27 mouse cellular contexts compared by ENCODE assay signal in the genomic region with DNA sequence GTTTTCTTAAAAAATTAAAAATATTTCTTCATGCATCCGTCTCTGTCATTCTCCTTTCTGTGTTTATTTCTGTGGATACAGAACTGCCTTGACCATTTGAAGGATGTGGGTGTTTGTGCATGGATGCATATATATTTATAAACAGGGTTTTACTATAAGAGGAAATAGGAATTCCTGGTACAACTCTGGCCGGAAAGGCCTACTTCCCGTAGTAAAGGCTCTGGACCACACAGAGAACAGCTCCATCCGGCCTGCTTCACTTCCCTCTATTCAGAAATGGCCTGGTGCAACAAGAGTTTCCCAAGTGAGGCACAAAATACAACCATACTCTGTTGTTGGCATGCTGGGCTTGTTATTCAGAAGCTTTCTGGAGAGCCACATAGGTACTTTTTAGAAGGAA.
A peak's percentile ranks its signal among the peaks of the same experiment; 100 is the strongest.
DNase-seq lines count a peak whose midpoint lies in the region; ATAC-seq and TF ChIP-seq lines count a peak whose summit lies in the region.
"Had no signal": no experiment of that assay in that cellular context is flagged by ENCODE, and none has a peak within 500 bp of the region (broad histone marks: within the 10 kb centered on the region; RNA-seq: fewer than 3 reads in every experiment).

No protein-coding gene starts in this region.

- H3K4me1 ChIP-seq in heart, adult 2 months (ENCODE audit: control insufficient read depth, insufficient read depth, low read length), result no peaks in the 10 kb centered on the region
- H3K4me1 ChIP-seq in lung, embryonic 14.5 days (ENCODE audit: insufficient read depth), result no peaks in the 10 kb centered on the region
- H3K4me1 ChIP-seq: forebrain, embryonic 13.5 days; heart, embryonic 13.5 days; limb, embryonic 12.5 days; liver, embryonic 12.5 days; megakaryocyte, embryonic 14.5 days; midbrain, embryonic 13.5 days; stomach, embryonic 15.5 days had no signal

- H3K9ac ChIP-seq in heart, adult 2 months (ENCODE audit: low read depth, low read length), result no peak overlapping the region
- no peak overlapping the region for H3K9ac ChIP-seq in lung, embryonic 14.5 days
- H3K9ac ChIP-seq: forebrain, embryonic 13.5 days; heart, embryonic 13.5 days; limb, embryonic 12.5 days; liver, embryonic 12.5 days; midbrain, embryonic 13.5 days; stomach, embryonic 15.5 days had no signal

- no peaks in the 10 kb centered on the region for H3K27me3 ChIP-seq in heart, adult 2 months (ENCODE audit: control insufficient read depth, insufficient read depth, low read length)
- no peaks in the 10 kb centered on the region for H3K27me3 ChIP-seq in lung, embryonic 14.5 days (ENCODE audit: insufficient read depth, low read length)
- H3K27me3 ChIP-seq: forebrain, embryonic 13.5 days; heart, embryonic 13.5 days; limb, embryonic 12.5 days; liver, embryonic 12.5 days; megakaryocyte, embryonic 14.5 days; midbrain, embryonic 13.5 days; stomach, embryonic 15.5 days had no signal

- no peak for ATAC-seq in lung, embryonic 14.5 days (ENCODE audit: insufficient read depth)
- ATAC-seq in megakaryocyte progenitor cell, adult 5-6 weeks (replicated peaks; ENCODE audit: poor library complexity), result peak; percentile 90
- ATAC-seq: forebrain, embryonic 13.5 days; hindbrain, embryonic 16.5 days; liver, embryonic 12.5 days; midbrain, embryonic 13.5 days had no signal

- no peak for TF ChIP-seq CTCF in heart, adult 2 months (IDR thresholded peaks at IDR 0.05)
- TF ChIP-seq CTCF in lung, embryonic 14.5 days (IDR thresholded peaks at IDR 0.05; ENCODE audit: low read depth), result no peak
- TF ChIP-seq CTCF in gastrocnemius, adult 2 months (IDR thresholded peaks at IDR 0.05), result no peak

- WGBS in heart, adult 2 months, result 59% methylated on average over 4 of the region's 4 CpGs
- WGBS in lung, embryonic 14.5 days, result 54% methylated on average over 4 of the region's 4 CpGs

- H3K9me3 ChIP-seq in lung, embryonic 14.5 days (ENCODE audit: low read depth, low read length), result no peaks in the 10 kb centered on the region; the same call in 1 of the 2 replicates
- H3K9me3 ChIP-seq: forebrain, embryonic 13.5 days; G1E; heart, embryonic 13.5 days; hindbrain, embryonic 10.5 days; liver, embryonic 12.5 days; midbrain, embryonic 13.5 days; stomach, embryonic 15.5 days had no signal

- H3K4me2 ChIP-seq in lung, embryonic 14.5 days, result no peak overlapping the region
- H3K4me2 ChIP-seq: forebrain, embryonic 13.5 days; heart, embryonic 13.5 days; limb, embryonic 12.5 days; liver, embryonic 12.5 days; midbrain, embryonic 13.5 days; stomach, embryonic 15.5 days had no signal

- DNase-seq in heart, adult 8-10 months (ENCODE audit: low spot score), result peak; percentile 4
- no peak for DNase-seq in heart, adult 2 months
- DNase-seq in lung, embryonic 14.5 days, result peak; percentile 65
- DNase-seq in lung, postnatal 10 days, result no peak
- peak; percentile 11 for DNase-seq in brain, adult 2 months (ENCODE audit: low read depth, low spot score)
- DNase-seq in gastrocnemius, adult 2 months, result no peak
- DNase-seq: adrenal gland, adult 8-10 months; cerebellum, adult 8-10 months; cerebellum, postnatal 25 days; gastrocnemius, postnatal 25 days; heart, postnatal 10 days; kidney, adult 8-10 months; kidney, postnatal 14 days; layer of hippocampus, adult 9-11 months; retina, postnatal 1 day; right cerebral cortex, postnatal 14 days had no signal

- no peaks in the 10 kb centered on the region for H3K79me2 ChIP-seq in heart, adult 2 months (replicated peaks; ENCODE audit: control insufficient read depth, insufficient read depth, low read length)

- H3K4me3 ChIP-seq in heart, adult 2 months, result no peak overlapping the region
- no peak overlapping the region for H3K4me3 ChIP-seq in lung, embryonic 14.5 days (ENCODE audit: low read depth, low read length)
- H3K4me3 ChIP-seq in gastrocnemius, adult 2 months, result no peak overlapping the region
- H3K4me3 ChIP-seq: forebrain, embryonic 13.5 days; heart, embryonic 13.5 days; hindbrain, embryonic 10.5 days; limb, embryonic 12.5 days; liver, embryonic 12.5 days; megakaryocyte, embryonic 14.5 days; midbrain, embryonic 13.5 days; stomach, embryonic 15.5 days had no signal

- no peak for TF ChIP-seq EP300 in heart, adult 2 months (IDR thresholded peaks at IDR 0.05; ENCODE audit: insufficient read depth, low read depth, low read length)

- no peaks in the 10 kb centered on the region for H3K36me3 ChIP-seq in heart, adult 2 months (ENCODE audit: control insufficient read depth, insufficient read depth, low read length)
- H3K36me3 ChIP-seq in lung, embryonic 14.5 days (ENCODE audit: insufficient read depth), result no peaks in the 10 kb centered on the region
- H3K36me3 ChIP-seq: G1E; heart, embryonic 13.5 days; hindbrain, embryonic 10.5 days; limb, embryonic 12.5 days; liver, embryonic 12.5 days; midbrain, embryonic 13.5 days; stomach, embryonic 15.5 days had no signal

- no peak for TF ChIP-seq POLR2A in heart, adult 2 months (IDR thresholded peaks at IDR 0.05; ENCODE audit: insufficient read depth, low read depth, low read length)

- intact Hi-C loops in heart, adult 2 months (cut with DNase I), result no loop called here
- intact Hi-C loops in gastrocnemius, adult 2 months (cut with DNase I), result no loop called here

- H3K27ac ChIP-seq in heart, adult 2 months, result no peak overlapping the region
- H3K27ac ChIP-seq in lung, embryonic 14.5 days (ENCODE audit: low read depth), result no peak overlapping the region
- no peak overlapping the region for H3K27ac ChIP-seq in gastrocnemius, adult 2 months
- H3K27ac ChIP-seq: forebrain, embryonic 13.5 days; heart, embryonic 13.5 days; hindbrain, embryonic 10.5 days; limb, embryonic 12.5 days; liver, embryonic 12.5 days; midbrain, embryonic 13.5 days; stomach, embryonic 15.5 days had no signal

Comparison
In these comparisons a context has a peak if more than half of its experiments do, and no peak if none do; other contexts are left out.
1. DNase-seq: peak in heart, adult 8-10 months (single experiment), lung, embryonic 14.5 days (single experiment) and brain, adult 2 months (single experiment); none in heart, adult 2 months (0 of 2), lung, postnatal 10 days (single experiment) and gastrocnemius, adult 2 months (single experiment).